Mouse (Mus musculus) left cerebral cortex, postnatal 10 days (tissue): Measurements from ENCODE around the gene Atp2b4. TPM values are rescaled to one million over a fixed set of nuclear protein-coding genes. Genes with fewer than 3 reads are reported as not detected.
"Not testable (repeated sequence)": the region's sequence is repeated elsewhere in the genome, so short reads cannot be mapped to it uniquely, and the experiment has no call there.

Experiments
- DNase-seq, 2 experiments: peaks; one replicate each; pipeline ENCODE4 v3.0.0; 2021 to 2022; ENCODE audit warnings: low spot score in 2 of 2, mixed read lengths in 1 of 2; ENCODE audit errors: extremely low spot score in 1 of 2
- intact Hi-C: fragments of 180-260 bp; cut with DNase I; formaldehyde crosslinking; loops from one replicate; pipeline ENCODE4 v1.15.1; 2025
- microRNA-seq: library from miRNA; unstranded; fragments of <30 nt; microRNA quantifications from one replicate; pipeline ENCODE4 v1.2.0, GENCODE M21; 2022
- total RNA-seq, 2 experiments: library from RNA; stranded (reverse); gene quantifications; 2 replicates each; pipeline ENCODE4 v1.2.3; 2021

The Atp2b4 gene
- total RNA-seq, 2 experiments from 2014 or later, result 257 to 273 TPM

GRCm38 (mm10) chr1:133668618-133669017 lies 132.2 kb downstream of the Atp2b4 start:
- intact Hi-C loops, result no loop called here
- DNase-seq, result no peak

- DNase-seq, result no peak
- intact Hi-C loops, result no loop called here
These were observed 133.1 kb downstream of the Atp2b4 start for GRCm38 (mm10) chr1:133667721-133668120.

GRCm38 (mm10) chr1:133665713-133666112 lies 135.1 kb downstream of the Atp2b4 start:
- DNase-seq, intact Hi-C loops: not testable (repeated sequence)

- intact Hi-C loops, result no loop called here
- no peak for DNase-seq
These were observed 136.5 kb downstream of the Atp2b4 start for GRCm38 (mm10) chr1:133664203-133664970.

GRCm38 (mm10) chr1:133663427-133663826 lies 137.4 kb downstream of the Atp2b4 start:
- no peak for DNase-seq
- intact Hi-C loops, result no loop called here

- intact Hi-C loops, result no loop called here
- DNase-seq, result no peak
These were observed 137.9 kb downstream of the Atp2b4 start for GRCm38 (mm10) chr1:133662941-133663340.

GRCm38 (mm10) chr1:133661203-133661933 lies 139.5 kb downstream of the Atp2b4 start, which contains the start of gene Gm38394:
Gene Gm38394 (minus strand): TSS chr1:133661318.
- DNase-seq, result peak; percentile 95
- intact Hi-C loops, result no loop called here

GRCm38 (mm10) chr1:133660466-133661202 lies 140.2 kb downstream of the Atp2b4 start, which contains the start of gene Zbed6:
Gene Zbed6 (minus strand): TSS chr1:133660885.
- intact Hi-C loops, result no loop called here
- peak; percentile 73 to 92 for DNase-seq

GRCm38 (mm10) chr1:133658878-133659277 lies 142.0 kb downstream of the Atp2b4 start:
- no peak for DNase-seq
- intact Hi-C loops, result no loop called here

- DNase-seq, result no peak
- intact Hi-C loops, result no loop called here
These were observed 144.0 kb downstream of the Atp2b4 start for GRCm38 (mm10) chr1:133656811-133657210.

GRCm38 (mm10) chr1:133653033-133653432 lies 147.8 kb downstream of the Atp2b4 start:
- intact Hi-C loops, result no loop called here

GRCm38 (mm10) chr1:133650288-133651055 lies 150.4 kb downstream of the Atp2b4 start:
- intact Hi-C loops, result no loop called here
- DNase-seq, result no peak

More at GRCm38 (mm10) chr1:133653033-133653432, 147.8 kb downstream of the Atp2b4 start:
- DNase-seq, result no peak

Small RNA genes lying within 50 kb of the gene (microRNA-seq; reads per million reads assigned to microRNA genes)
- gene Mir6903, result 2.6 reads per million

Other genes with a start within 250 kb of the Atp2b4 start
- gene Snrpe, start 190.8 kb downstream of the Atp2b4 start, total RNA-seq, result 10 to 100 TPM; 81.4 to 91.9 TPM
- gene Zbed6, start 140.2 kb downstream of the Atp2b4 start, total RNA-seq, result 1 to 10 TPM; 5.6 to 6.0 TPM
- 10 to 100 TPM; 26.0 to 26.8 TPM for gene Gm38394, start 139.7 kb downstream of the Atp2b4 start, total RNA-seq
- under 1 TPM; 0.63 to 0.75 TPM for gene Lax1, start 110.9 kb downstream of the Atp2b4 start, total RNA-seq
- gene Optc, start 107.0 kb upstream of the Atp2b4 start, total RNA-seq, result 1 to 10 TPM; 2.0 to 2.1 TPM
- gene Prelp, start 120.4 kb upstream of the Atp2b4 start, total RNA-seq, result 1 to 10 TPM; 2.4 to 2.9 TPM
- gene Fmod, start 236.2 kb upstream of the Atp2b4 start, total RNA-seq, result 10 to 100 TPM; 15.6 to 15.8 TPM